ENCODE assay signal across 9 mouse cellular contexts in the genomic region with DNA sequence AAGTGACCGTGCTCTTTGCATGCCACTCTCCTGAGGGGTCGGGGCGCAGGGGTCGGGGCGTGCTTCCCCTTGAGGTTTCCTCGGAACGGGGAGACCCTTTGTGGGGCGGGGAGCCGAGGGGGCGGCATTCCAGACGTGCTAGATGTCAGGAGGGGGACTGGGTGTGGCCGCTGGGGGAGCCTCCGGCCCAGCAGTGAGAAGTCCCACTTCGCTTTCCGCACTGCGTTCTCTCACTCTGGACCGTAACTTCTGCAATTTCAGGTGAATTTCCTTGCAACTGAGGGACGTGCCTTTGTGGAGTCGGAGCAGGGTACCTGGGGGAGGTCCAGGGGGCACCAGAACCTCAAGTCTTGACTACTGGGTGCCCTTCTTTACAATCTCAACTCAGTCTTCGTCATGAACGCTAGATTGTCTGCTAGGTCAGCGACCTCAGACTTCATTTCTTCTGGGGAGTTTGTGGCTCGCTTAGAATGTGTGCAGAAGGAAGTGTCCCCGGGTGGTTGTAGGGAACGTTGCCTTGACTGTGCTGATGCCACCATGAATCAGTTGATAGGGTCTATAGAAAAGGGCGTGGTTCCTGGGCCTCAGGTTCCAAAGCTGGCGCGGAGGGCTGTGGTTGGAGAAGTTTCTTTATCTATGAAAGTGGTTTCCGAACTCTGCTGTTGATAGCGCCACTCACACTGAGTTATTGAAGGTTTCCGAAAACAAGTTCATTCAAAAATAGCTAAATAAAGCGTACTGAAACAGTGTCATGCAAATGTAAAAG. TPM values are rescaled to one million over a fixed set of nuclear protein-coding genes. Genes with fewer than 3 reads are reported as not detected.
DNase-seq lines count a peak whose midpoint lies in the region; ATAC-seq and TF ChIP-seq lines count a peak whose summit lies in the region.
"Had no signal": no experiment of that assay in that cellular context is flagged by ENCODE, and none has a peak within 500 bp of the region (broad histone marks: within the 10 kb centered on the region; RNA-seq: fewer than 3 reads in every experiment).

No protein-coding gene starts in this region.

- H3K36me3 ChIP-seq in forebrain, embryonic 15.5 days = no peaks in the 10 kb centered on the region
- H3K36me3 ChIP-seq in kidney, postnatal 0 days (ENCODE audit: insufficient read depth, low read length) = no peaks in the 10 kb centered on the region

- no peaks in the 10 kb centered on the region for H3K27me3 ChIP-seq in forebrain, embryonic 15.5 days
- no peaks in the 10 kb centered on the region for H3K27me3 ChIP-seq in kidney, postnatal 0 days (ENCODE audit: insufficient read depth, low read length)
- H3K27me3 ChIP-seq: Patski had no signal

- no peaks in the 10 kb centered on the region for H3K9me3 ChIP-seq in forebrain, embryonic 15.5 days
- no peaks in the 10 kb centered on the region for H3K9me3 ChIP-seq in kidney, postnatal 0 days (replicated peaks; ENCODE audit: low read length)

- H3K4me1 ChIP-seq in forebrain, embryonic 15.5 days = peaks cover 14% of the 10 kb centered on the region
- H3K4me1 ChIP-seq in kidney, postnatal 0 days (replicated peaks; ENCODE audit: insufficient read depth, low read length) = peaks cover 40% of the 10 kb centered on the region

- TF ChIP-seq CTCF in kidney, postnatal 0 days (IDR thresholded peaks at IDR 0.05; ENCODE audit: low read depth) = no peak

- 0 out of 2 replicates have a peak overlapping the region, but pooled peaks have one; percentile 16 for H3K27ac ChIP-seq in forebrain, embryonic 15.5 days (replicated peaks)
- H3K27ac ChIP-seq in kidney, postnatal 0 days = peak overlapping the region; percentile 92

- ATAC-seq in forebrain, embryonic 15.5 days (replicated peaks) = no peak
- ATAC-seq in kidney, postnatal 0 days (replicated peaks; ENCODE audit: low FRiP score, low read depth) = peak; percentile 27
- ATAC-seq in megakaryocyte-erythroid progenitor cell, adult 5-6 weeks (replicated peaks; ENCODE audit: low FRiP score, low TSS enrichment, poor library complexity, severe bottlenecking) = peak; percentile 66

- peak overlapping the region; percentile 43 for H3K4me3 ChIP-seq in forebrain, embryonic 15.5 days
- peak overlapping the region; percentile 54 for H3K4me3 ChIP-seq in kidney, postnatal 0 days (replicated peaks; ENCODE audit: low read depth, low read length)

- 6% methylated on average over 32 of the region's 32 CpGs for WGBS in forebrain, embryonic 15.5 days
- whole genome bisulfite sequencing in kidney, postnatal 0 days = 9% methylated on average over 27 of the region's 32 CpGs

- peak; percentile 50 for DNase-seq in gastrocnemius, postnatal 10 days
- no peak for DNase-seq in gastrocnemius, adult 8-10 months (ENCODE audit: low spot score in 2 of 2)
- peak; percentile 20 for DNase-seq in T-cell, adult 2 months (ENCODE audit: low spot score)
- DNase-seq in kidney, postnatal 0 days (ENCODE audit: low spot score) = peak; percentile 61
- DNase-seq in thymus, postnatal 14 days = peak; percentile 60
- no peak for DNase-seq in right cerebral cortex, adult 18-20 months

- peak overlapping the region; percentile 60 for H3K4me2 ChIP-seq in forebrain, embryonic 15.5 days (replicated peaks)
- peak overlapping the region; percentile 61 for H3K4me2 ChIP-seq in kidney, postnatal 0 days (ENCODE audit: low read length)

- peak overlapping the region; percentile 26 for H3K9ac ChIP-seq in forebrain, embryonic 15.5 days (replicated peaks)
- H3K9ac ChIP-seq in kidney, postnatal 0 days (ENCODE audit: low read depth, low read length) = peak overlapping the region; percentile 72

RNA-seq across cellular contexts. Expression of a gene that starts 0.7 kb away (rescaled TPM):
- 100 to 1,000 TPM; 142 to 185 TPM for total RNA-seq in gastrocnemius, postnatal 10 days (2021)
- 10 to 100 TPM; 17.3 to 34.2 (median 28.0) TPM for total RNA-seq in gastrocnemius, adult 8-10 months (2022)
- polyA plus RNA-seq in forebrain, embryonic 15.5 days (2015; fragmentation: Nextera tagmentation; extraction: Ambion mirVana) = 78.9 and 83.6 TPM in 2 replicates
- polyA plus RNA-seq in kidney, postnatal 0 days (2015; fragmentation: Nextera tagmentation; extraction: Ambion mirVana) = 442 and 483 TPM in 2 replicates
- 5.0 and 20.7 TPM in 2 replicates for total RNA-seq in megakaryocyte-erythroid progenitor cell, adult 5-6 weeks (2014; fragmentation: Nextera tagmentation)
- total RNA-seq in megakaryocyte-erythroid progenitor cell, adult 5-6 weeks (2017) = 14.2 and 15.8 TPM in 2 replicates

RNA-seq across cellular contexts. Expression of a gene that starts 56.4 kb away (rescaled TPM):
- total RNA-seq in gastrocnemius, postnatal 10 days (2021) = 1 to 10 TPM; 5.7 to 8.0 TPM
- total RNA-seq in gastrocnemius, adult 8-10 months (2022) = 1 to 10 TPM; 3.7 to 5.1 (median 3.9) TPM
- 14.4 and 16.4 TPM in 2 replicates for polyA plus RNA-seq in forebrain, embryonic 15.5 days (2015; fragmentation: Nextera tagmentation; extraction: Ambion mirVana)
- polyA plus RNA-seq in kidney, postnatal 0 days (2015; fragmentation: Nextera tagmentation; extraction: Ambion mirVana) = 13.6 and 13.8 TPM in 2 replicates
- total RNA-seq in megakaryocyte-erythroid progenitor cell, adult 5-6 weeks (2014; fragmentation: Nextera tagmentation) = 35.4 and 39.1 TPM in 2 replicates
- total RNA-seq in megakaryocyte-erythroid progenitor cell, adult 5-6 weeks (2017) = 27.5 and 31.1 TPM in 2 replicates

Comparison
In these comparisons a context has a peak if more than half of its experiments do, and no peak if none do; other contexts are left out.
1. DNase-seq: peak in gastrocnemius, postnatal 10 days (single experiment), T-cell, adult 2 months (single experiment), kidney, postnatal 0 days (single experiment) and thymus, postnatal 14 days (single experiment); none in gastrocnemius, adult 8-10 months (0 of 2) and right cerebral cortex, adult 18-20 months (single experiment).
2. RNA of a gene that starts 0.7 kb away (total RNA-seq): 142 to 185 TPM in gastrocnemius, postnatal 10 days; 17.3 to 34.2 TPM in gastrocnemius, adult 8-10 months and 5.0 to 20.7 TPM in megakaryocyte-erythroid progenitor cell, adult 5-6 weeks; every median in the first group is over 4 times any median in the second.